Mouse (Mus musculus): ENCODE measurements around the gene Wwox.

DNA sequence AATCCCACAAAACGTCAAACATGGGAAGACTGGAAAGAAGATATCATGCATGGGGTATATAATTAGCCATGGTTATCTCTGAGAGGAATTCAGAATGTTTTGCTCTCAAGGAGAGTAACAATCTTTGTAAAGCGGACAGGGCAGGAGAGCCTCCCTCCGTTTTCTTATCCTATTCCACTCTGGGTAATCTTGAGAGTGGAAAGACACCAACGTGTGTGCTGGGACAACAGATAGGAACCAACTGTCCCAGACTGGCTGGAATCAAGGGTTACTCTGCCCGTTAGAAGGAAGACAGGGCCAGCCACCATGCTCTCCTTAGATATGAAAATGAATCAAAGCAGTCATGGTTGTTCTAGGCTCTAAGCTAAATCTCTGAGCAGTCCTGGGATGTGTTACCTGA lies 650.7 kb downstream of the Wwox start:
- no peak for TF ChIP-seq GATA1 (IDR thresholded peaks at IDR 0.05; ENCODE audit: borderline replicate concordance, low read length)
- TF ChIP-seq FLI1 (IDR thresholded peaks at IDR 0.05; ENCODE audit: low read length) = no peak

All from megakaryocyte, embryonic 14.5 days (primary cell).